Mouse (Mus musculus) testis, postnatal 10 days (tissue): ENCODE measurements at regions not wholly inside any gene's neighbourhood (a gene's known extent, or its start where the extent isn't known, plus 50 kb on each side); places are given as distances from the start of the nearest gene placed in this dataset.

Source experiments
- DNase-seq: peaks from one replicate; pipeline ENCODE4 v3.0.0; 2021; ENCODE audit warnings: low spot score

DNA sequence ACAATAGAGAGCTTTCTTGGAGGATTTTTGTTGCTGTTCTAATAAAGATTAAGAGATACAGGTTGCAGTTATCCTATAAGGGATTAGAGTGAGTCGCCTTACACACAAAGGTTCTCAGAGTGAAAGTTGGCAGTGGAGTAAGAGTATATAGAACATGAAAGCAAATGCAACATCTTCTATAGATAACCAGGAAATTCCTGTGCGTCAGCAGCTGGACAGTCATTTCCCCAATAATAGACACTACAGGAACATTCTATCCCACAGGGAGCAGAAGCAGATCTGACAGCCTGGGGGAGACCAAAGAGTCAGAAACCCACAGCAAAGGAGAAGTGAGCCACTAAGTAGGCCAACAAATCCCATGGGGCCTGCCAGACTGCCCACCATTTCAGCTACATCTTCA, 348.7 kb downstream of the Elavl2 start:
- no peak for DNase-seq

DNA sequence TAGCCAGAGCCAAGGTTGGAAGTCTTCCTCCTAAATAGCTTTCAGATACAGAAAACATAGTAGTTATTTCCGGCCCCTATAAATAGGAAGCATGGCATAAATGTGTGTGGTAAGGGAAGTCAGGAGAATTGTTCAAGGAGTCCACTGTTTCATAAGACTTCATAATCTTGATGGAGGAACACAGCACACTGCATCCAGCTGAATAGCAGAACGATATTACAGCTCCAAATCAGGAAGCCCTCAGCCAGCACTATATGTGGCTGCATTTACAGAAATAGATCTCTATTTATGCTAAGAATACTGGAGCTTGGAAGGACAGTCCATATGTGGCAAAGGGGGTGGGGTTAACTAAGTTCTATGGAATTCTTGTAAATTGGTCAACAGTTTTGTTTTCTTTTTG, 371.1 kb downstream of the Elavl2 start:
- no peak for DNase-seq

DNA sequence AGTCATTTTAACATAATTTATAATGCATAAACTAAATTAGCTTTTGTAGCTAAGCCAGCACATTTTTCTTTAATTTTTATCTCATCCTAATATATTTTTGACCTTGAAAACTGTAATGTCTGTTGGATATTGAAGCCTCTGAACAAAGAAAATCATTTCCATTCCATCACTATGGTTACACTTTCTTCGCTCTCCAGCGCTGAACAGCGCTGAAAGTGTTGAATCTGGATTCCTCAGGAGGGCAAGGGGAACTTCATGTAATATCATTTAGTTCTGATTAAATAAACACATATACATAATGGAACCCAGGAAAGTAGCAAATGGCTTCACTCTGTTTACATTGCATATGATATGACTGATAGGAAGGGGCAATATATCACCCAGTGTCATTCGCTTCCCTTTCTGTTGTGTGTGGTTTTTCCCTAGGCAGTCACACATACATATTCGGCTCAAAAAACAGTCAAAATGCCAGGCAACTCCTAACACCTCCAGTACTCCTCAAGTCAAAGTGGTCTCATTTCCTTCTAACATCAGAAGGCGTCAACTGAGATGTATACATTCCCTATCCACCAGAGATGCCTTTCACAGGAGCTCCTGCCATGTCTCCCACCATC, 372.5 kb downstream of the Elavl2 start:
- DNase-seq, result no peak

DNA sequence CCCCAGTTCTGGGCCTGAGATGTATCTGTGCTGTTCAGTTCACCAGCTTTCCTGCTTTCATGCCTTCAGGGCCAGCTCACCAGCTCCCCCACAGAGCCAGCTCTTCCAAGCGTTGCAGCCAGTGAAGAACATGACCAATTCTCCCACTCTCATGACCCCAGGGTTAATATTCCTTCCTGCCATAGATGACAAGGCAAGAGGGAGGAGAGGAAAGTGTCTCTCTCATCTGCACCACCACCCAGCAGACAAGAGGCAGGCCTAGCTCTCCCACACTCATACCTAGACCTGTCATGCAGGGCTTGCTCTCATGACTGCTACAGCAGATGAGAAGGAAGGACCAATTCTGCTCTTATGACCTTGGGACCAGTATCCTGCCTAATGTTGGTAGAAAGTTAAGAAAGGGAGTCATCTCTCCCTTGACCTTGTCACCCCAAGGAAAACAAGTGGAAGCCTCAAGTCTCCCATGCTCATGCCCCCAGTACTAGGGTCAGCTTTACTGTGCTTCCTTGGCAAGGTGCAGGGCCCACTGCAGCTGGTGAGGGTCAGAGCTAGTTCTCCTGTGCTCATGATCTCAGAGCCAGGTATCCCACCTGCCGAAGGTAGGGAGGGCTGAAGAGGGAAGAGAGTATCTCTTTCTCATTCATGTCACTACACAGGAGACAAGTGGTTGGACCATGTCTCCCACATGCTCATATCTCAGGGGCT, 404.0 kb downstream of the Elavl2 start:
- DNase-seq, result no peak

DNA sequence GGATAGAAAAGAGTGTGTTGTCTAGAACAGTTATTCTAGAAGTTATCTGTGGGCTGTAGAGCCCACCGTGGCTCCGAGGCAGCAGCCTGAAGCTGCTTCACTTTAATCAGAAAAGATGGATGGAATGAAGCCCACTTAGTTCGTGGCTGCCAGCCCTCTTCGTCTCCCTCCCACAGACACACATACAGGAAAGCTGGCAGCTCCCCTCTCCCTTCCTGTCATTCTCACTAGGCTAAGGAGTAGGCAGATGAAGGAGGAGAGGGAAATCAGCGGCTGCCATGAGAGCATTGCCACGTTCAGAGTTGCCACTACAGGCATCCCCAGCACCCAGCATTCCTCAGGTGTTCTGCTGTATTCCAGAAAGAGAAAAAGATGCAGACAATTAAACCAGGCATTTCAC, 435.9 kb downstream of the Elavl2 start:
- DNase-seq, result no peak

DNA sequence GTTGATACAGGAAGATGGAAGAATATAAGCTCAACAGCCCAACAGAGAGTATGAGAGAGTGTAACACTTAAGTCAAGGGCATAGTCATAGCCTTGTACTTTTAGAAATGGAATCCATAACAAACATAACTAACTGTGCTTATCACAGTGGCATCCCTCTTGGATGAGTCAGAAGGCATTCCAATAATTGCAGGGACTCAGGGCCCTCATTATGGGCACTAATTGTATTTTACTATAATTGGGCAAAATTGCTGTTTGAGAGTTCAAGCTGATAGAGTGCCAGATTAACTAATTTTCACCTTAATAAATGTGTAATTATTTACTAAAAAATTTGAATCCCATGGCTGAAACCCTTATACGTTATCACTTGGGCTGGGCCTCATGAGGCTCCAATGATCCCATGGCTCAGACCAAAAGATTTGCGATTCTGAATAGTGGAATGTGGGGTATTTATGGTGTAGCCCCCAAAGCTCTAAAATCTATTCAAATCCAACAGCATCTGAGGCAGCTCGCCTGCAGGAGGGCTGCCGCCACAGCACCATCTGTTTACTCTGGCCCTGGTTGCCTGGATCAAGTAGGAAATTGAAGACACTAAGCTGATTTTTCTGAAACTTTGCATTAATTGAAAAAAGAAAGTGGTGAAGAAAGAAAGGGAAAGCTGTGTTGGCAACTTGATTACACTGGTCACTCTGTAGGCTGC, 456.7 kb downstream of the Elavl2 start:
- no peak for DNase-seq

DNA sequence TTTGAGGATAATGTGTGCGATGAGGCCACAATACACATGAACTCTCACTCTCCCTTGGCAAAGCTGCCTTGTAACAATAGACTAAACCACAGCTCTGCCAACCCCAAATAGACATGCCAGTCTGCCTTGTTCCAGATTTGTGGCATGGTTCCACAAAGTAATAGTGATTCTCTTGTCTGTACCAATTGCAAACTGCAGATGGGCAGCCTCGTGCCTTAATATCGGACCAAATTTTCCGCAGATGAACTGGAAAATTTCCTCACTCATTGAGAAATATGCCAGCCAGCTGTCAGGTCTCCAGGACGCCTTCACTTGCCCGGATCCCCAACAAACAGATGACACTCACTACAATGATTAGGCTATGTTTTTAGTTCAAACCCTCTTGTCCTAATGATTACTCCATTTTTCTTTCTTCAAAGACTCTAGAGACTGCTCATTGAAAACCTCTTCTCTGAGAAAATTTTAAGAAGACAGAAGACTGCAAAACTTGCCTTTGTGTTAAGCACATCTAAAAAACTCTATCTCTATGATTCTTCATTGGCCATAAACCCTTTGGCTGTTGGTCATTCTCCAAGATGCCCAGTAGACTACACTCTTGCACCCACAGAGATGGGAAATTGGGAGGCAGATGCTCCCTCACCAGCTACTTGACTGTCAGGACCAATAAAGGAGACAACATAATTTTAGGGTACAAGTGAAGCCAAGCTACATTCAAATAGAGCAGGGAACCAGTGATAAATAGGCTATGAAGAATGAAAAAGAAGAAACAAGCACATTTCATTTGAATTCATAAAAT, 483.1 kb downstream of the Elavl2 start:
- DNase-seq, result no peak

DNA sequence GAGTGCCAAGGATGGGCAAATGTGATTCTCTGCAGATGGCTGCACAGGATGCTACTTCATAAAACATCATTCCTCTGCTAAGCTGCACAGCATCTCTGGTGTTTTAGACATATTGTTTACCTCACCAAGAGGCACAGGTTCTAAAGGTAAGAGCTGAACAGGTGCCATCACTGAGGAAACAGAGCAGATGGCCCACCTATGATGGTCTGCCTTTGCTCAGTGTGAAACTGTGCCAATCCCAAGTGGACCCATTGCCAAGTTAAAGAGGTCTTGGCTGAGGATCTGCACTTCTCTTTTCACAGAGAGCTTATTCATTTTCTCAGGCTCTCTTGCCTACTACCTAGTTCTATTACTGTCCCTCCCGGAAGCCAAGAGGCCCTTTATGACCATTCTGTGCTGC, 494.3 kb downstream of the Elavl2 start:
- no peak for DNase-seq

DNA sequence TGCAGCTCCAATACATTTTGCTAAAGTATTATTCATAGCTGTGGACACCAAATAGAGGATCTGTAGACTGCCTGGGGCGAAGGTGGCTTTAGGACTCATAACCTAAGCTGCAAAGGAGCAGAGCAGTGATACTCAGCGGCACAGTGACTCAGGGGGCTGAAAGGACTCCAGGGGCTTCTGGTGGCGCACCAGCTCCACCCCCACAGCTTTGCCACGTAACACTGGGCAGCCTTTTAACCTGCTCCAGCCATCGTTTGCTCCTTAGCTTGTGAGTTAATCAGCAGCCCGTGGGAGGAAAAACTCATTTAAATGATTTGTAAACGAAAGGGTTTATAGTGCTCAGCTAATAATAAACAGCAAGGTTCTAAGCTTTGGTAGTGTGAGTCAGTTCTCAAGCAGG, 532.4 kb downstream of the Elavl2 start:
- DNase-seq, result no peak

DNA sequence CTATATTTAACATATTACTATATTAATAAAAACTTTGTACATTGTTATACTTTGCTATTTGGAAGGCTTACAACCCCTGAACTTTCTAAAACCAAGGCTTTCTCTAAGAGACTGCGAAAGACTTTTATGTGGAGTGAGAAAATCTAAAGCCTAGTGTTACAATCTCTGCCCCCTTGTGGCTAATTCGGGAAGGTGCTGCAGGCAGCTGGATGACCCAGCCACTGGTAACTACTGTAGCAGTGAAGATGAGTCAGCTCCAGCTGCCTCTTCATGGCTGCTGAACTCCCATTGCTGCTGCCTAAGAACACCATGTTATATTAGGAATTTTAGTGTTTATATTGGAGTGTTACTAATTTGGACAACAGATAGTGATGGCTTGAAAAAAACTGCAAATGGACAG, 539.7 kb downstream of the Elavl2 start:
- peak; percentile 67 for DNase-seq

DNA sequence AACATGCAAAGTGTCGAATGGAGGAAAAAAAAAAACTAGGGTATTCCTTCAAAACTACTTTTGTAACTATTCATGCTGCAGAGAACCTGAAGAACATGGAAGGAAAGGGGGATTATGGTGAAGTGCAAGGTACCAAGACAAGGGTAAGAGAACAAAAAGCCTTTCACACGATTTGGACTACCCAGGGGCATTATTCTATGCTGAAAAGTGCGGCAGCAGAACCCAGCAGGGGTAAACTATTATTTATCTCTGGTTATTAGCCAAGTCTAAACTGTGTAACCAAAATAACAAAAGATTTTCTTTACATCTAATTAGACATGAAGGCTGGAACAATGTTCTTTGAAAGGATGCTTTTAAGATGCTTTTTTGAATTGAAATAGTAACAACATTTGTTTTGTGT, 560.8 kb downstream of the Elavl2 start:
- DNase-seq, result no peak

DNA sequence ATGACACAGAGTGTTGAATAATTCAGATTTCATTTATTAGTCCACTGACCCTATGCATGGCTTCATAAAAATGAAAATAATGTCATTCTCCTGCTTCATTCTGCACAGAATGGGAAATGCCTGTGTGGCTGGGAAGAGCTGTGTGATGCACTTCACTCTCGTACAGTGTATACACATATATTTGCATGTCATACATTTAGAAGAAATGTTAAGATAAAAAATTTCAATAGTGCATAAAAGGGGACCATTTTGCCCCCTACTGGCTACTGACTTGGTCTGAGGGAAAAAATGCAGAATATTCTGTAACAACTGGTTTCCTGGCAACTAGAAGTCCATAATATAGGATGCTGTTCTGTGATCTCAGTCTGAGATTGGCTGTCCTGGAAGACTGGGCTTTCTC, 580.5 kb downstream of the Zfp352 start:
- DNase-seq, result no peak

DNA sequence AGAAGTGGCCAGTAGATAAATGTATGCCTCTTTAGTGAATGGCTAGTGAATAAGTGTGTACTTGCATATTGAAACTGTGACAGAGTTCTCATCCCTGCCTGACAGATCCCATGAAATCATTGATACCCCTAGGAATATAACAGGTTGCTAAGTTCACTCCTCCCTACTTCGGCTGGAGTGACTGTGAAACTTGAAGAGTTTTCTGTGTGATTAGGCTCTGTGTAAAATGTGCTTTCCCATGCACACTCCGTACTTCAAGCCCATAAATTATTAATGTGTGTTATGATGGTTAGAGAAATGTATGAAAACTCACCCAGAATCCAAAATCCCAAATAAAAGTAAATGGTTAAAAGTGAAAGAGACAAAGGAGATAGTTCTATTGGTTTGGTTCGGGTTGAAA, 580.0 kb downstream of the Zfp352 start:
- no peak for DNase-seq

DNA sequence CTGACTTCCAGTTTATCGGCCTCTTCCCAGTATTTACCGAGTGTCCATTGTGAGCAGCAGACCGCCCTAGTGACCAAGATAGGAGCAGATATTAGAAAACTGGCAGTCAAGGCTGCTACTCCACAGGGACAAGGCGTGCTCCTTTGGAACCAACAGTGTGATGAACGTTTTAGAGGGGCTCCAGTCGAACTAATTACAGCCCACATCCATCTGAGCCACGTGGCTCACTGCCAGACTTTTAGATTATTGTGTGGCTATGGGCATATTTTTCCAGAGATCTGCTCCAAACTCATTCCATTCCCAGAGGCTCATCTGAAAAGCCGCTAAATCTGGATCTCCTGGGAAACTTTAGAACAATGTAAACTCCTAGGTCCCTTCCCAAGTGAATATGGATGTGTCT, 578.9 kb downstream of the Zfp352 start:
- DNase-seq, result no peak
